Mouse (Mus musculus): Measurements from ENCODE around the gene Nacc2. TPM values are rescaled to one million over a fixed set of nuclear protein-coding genes. Genes with fewer than 3 reads are reported as not detected.

The Nacc2 gene
- polyA plus RNA-seq, 1 experiment from 2014 or later, result 4.0 TPM

DNA sequence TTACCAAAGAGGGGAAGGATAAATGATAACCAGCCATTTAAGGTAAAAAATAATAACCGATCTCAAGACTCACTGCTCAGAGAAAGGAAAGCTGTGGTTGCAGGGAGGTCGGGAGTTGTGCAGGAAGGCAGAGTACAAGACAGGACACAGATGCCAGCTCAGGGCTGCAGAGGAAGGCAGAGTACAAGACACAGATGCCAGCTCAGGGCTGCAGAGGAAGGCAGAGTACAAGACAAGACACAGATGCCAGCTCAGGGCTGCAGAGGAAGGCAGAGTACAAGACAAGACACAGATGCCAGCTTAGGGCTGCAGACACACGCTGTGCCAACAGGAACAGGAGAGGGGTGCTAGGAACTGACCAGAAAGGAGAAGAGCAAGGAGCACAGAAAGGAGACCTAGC, 42.2 kb downstream of the Nacc2 start:
- Histone ChIP-seq H3K27ac (ENCODE audit: low read depth, low read length) (no peak overlapping the region), H3K4me3 (ENCODE audit: low read depth, low read length) (no peak overlapping the region), H3K9ac (ENCODE audit: low read depth, low read length) (no peak overlapping the region), H3K9me3 (ENCODE audit: control insufficient read depth, low read length) (no peaks in the 10 kb centered on the region), H3K27me3 (replicated peaks; ENCODE audit: control insufficient read depth, insufficient read depth, low read length) (no peaks in the 10 kb centered on the region), H3K36me3 (ENCODE audit: control insufficient read depth, insufficient read depth, low read length) (no peaks in the 10 kb centered on the region), H3K4me2 (no peak overlapping the region), H3K4me1 (replicated peaks; ENCODE audit: control insufficient read depth, insufficient read depth, low read length) (no peaks in the 10 kb centered on the region)
- ATAC-seq (replicated peaks; ENCODE audit: low FRiP score) (no peak), DNase-seq (ENCODE audit: low spot score) (no peak)
- 70% methylated on average over 3 of the region's 3 CpGs for WGBS

DNA sequence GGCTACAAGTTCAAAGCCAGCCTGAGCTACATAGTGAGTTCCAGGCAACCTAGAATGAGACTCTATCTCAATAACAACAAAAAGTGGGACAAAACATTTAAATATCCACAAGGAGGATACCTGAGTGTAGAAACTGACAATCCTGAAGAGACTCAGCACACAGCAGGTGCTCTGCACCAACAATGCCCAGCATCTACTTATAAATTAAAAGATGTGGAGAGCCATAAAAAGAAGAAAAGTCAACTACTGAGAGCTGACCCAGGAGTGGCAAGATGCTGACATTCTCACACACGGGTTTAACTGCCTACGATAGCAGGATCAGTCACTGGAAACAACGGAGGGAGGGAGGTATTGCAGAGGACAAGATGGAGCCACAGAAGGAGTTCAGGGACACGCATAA, 43.6 kb downstream of the Nacc2 start:
- 75% methylated on average over 4 of the region's 4 CpGs for WGBS
- DNase-seq (ENCODE audit: low spot score), result no peak

GRCm38 (mm10) chr2:26077068-26077467, 46.0 kb downstream of the Nacc2 start:
- no peak for DNase-seq (ENCODE audit: low spot score)
- H3K27me3 ChIP-seq (replicated peaks; ENCODE audit: control insufficient read depth, insufficient read depth, low read length), result no peaks in the 10 kb centered on the region
- no peak overlapping the region for H3K4me3 ChIP-seq (ENCODE audit: low read depth, low read length)
- H3K4me1 ChIP-seq (replicated peaks; ENCODE audit: control insufficient read depth, insufficient read depth, low read length), result no peaks in the 10 kb centered on the region
- H3K9ac ChIP-seq (ENCODE audit: low read depth, low read length), result no peak overlapping the region
- no peak overlapping the region for H3K27ac ChIP-seq (ENCODE audit: low read depth, low read length)
- H3K4me2 ChIP-seq, result no peak overlapping the region
- H3K36me3 ChIP-seq (ENCODE audit: control insufficient read depth, insufficient read depth, low read length), result no peaks in the 10 kb centered on the region
- no peak for ATAC-seq (replicated peaks; ENCODE audit: low FRiP score)
- H3K9me3 ChIP-seq (ENCODE audit: control insufficient read depth, low read length), result no peaks in the 10 kb centered on the region
- WGBS, result 86% methylated on average over 4 of the region's 4 CpGs

More for the DNA sequence above, 43.6 kb downstream of the Nacc2 start:
- Histone ChIP-seq H3K4me2 (no peak overlapping the region), H3K4me3 (ENCODE audit: low read depth, low read length) (no peak overlapping the region), H3K27ac (ENCODE audit: low read depth, low read length) (no peak overlapping the region), H3K4me1 (replicated peaks; ENCODE audit: control insufficient read depth, insufficient read depth, low read length) (no peaks in the 10 kb centered on the region), H3K9ac (ENCODE audit: low read depth, low read length) (no peak overlapping the region), H3K27me3 (replicated peaks; ENCODE audit: control insufficient read depth, insufficient read depth, low read length) (no peaks in the 10 kb centered on the region), H3K36me3 (ENCODE audit: control insufficient read depth, insufficient read depth, low read length) (no peaks in the 10 kb centered on the region), H3K9me3 (ENCODE audit: control insufficient read depth, low read length) (no peaks in the 10 kb centered on the region)
- no peak for ATAC-seq (replicated peaks; ENCODE audit: low FRiP score)

DNA sequence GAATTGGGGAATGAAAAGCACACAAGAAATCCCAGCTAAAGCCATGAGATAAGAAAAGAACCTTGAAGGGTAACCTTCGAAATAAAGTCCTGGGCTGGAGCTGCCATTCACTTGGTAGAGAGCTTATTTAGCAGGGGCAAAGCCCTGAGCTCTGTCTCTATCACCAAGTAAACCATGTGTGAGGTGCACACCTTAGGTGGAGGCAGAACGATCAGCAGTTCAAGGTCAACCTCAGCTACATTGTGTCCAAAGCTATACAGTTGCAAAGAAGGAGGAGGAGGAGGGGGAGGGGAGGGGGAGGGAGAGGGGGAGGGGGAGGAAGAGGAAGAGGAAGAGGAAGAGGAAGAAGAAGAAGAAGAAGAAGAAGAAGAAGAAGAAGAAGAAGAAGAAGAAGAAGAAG, 46.9 kb downstream of the Nacc2 start:
- ATAC-seq (replicated peaks; ENCODE audit: low FRiP score), result no peak
- 67% methylated on average over 2 of the region's 2 CpGs for WGBS
- no peak overlapping the region for H3K4me3 ChIP-seq (ENCODE audit: low read depth, low read length)

DNA sequence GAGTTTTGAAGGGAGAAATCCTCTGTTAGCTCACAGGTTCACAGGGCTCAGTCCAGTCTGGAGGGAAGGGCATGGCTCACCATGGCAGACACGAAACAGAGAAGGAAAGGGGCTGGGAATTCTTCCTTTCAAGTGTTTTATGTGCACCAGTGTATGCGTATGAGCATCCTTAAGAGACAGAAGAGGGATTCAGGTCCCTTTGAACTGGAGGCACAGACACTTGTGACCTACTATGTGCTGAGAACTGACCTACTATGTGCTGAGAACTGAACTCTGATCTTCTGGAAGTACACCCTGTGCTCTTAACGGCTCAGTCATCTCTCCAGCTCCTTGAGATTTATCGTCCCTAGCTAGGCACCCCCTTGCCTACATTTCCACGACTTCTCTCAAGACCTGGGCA, 48.5 kb downstream of the Nacc2 start:
- Histone ChIP-seq H3K4me1 (replicated peaks; ENCODE audit: control insufficient read depth, insufficient read depth, low read length) (no peaks in the 10 kb centered on the region), H3K9ac (ENCODE audit: low read depth, low read length) (no peak overlapping the region), H3K9me3 (ENCODE audit: control insufficient read depth, low read length) (no peaks in the 10 kb centered on the region), H3K4me3 (ENCODE audit: low read depth, low read length) (no peak overlapping the region), H3K27me3 (replicated peaks; ENCODE audit: control insufficient read depth, insufficient read depth, low read length) (no peaks in the 10 kb centered on the region), H3K4me2 (no peak overlapping the region), H3K27ac (ENCODE audit: low read depth, low read length) (no peak overlapping the region), H3K36me3 (ENCODE audit: control insufficient read depth, insufficient read depth, low read length) (no peaks in the 10 kb centered on the region)
- WGBS, result 82% methylated on average over 5 of the region's 5 CpGs
- no peak for DNase-seq (ENCODE audit: low spot score)
- no peak for ATAC-seq (replicated peaks; ENCODE audit: low FRiP score)

More for the DNA sequence above, 46.9 kb downstream of the Nacc2 start:
- H3K4me2 ChIP-seq, result no peak overlapping the region
- no peaks in the 10 kb centered on the region for H3K27me3 ChIP-seq (replicated peaks; ENCODE audit: control insufficient read depth, insufficient read depth, low read length)
- H3K27ac ChIP-seq (ENCODE audit: low read depth, low read length), result no peak overlapping the region
- H3K9ac ChIP-seq (ENCODE audit: low read depth, low read length), result no peak overlapping the region
- H3K9me3 ChIP-seq (ENCODE audit: control insufficient read depth, low read length), result no peaks in the 10 kb centered on the region
- H3K4me1 ChIP-seq (replicated peaks; ENCODE audit: control insufficient read depth, insufficient read depth, low read length), result no peaks in the 10 kb centered on the region
- no peaks in the 10 kb centered on the region for H3K36me3 ChIP-seq (ENCODE audit: control insufficient read depth, insufficient read depth, low read length)
- no peak for DNase-seq (ENCODE audit: low spot score)

GRCm38 (mm10) chr2:26068592-26068991, 54.4 kb downstream of the Nacc2 start:
- DNase-seq (ENCODE audit: low spot score) (no peak), ATAC-seq (replicated peaks; ENCODE audit: low FRiP score) (no peak)
- H3K27ac ChIP-seq (ENCODE audit: low read depth, low read length), result no peak overlapping the region
- H3K4me3 ChIP-seq (ENCODE audit: low read depth, low read length), result no peak overlapping the region
- no peaks in the 10 kb centered on the region for H3K4me1 ChIP-seq (replicated peaks; ENCODE audit: control insufficient read depth, insufficient read depth, low read length)
- H3K36me3 ChIP-seq (ENCODE audit: control insufficient read depth, insufficient read depth, low read length), result no peaks in the 10 kb centered on the region
- no peaks in the 10 kb centered on the region for H3K27me3 ChIP-seq (replicated peaks; ENCODE audit: control insufficient read depth, insufficient read depth, low read length)
- no peaks in the 10 kb centered on the region for H3K9me3 ChIP-seq (ENCODE audit: control insufficient read depth, low read length)
- H3K9ac ChIP-seq (ENCODE audit: low read depth, low read length), result no peak overlapping the region
- WGBS, result 85% methylated on average over 1 of the region's 1 CpGs
- H3K4me2 ChIP-seq, result no peak overlapping the region

DNA sequence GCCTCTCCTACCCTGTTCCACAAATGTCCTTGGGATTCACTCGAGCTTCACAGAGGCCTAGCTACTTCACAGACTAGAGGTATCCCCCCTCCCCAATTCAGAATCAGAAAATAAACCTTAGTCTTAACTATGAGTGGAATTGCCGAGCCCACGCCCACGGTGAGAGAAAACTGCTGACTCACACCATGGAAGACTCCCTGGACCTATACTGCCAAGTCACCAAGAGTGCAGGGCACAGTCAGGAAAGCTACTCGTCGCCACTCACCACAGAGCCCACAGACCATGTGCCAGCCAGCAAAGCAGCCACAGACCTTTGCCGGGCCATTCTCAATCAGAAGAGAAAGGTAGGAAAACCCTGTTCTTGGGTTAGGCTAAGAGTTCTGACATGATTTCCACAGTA, 54.8 kb downstream of the Nacc2 start:
- WGBS, result 57% methylated on average over 7 of the region's 7 CpGs
- H3K4me3 ChIP-seq (ENCODE audit: low read depth, low read length), result no peak overlapping the region
- H3K36me3 ChIP-seq (ENCODE audit: control insufficient read depth, insufficient read depth, low read length), result no peaks in the 10 kb centered on the region
- DNase-seq (ENCODE audit: low spot score), result no peak
- H3K9ac ChIP-seq (ENCODE audit: low read depth, low read length), result no peak overlapping the region
- no peaks in the 10 kb centered on the region for H3K9me3 ChIP-seq (ENCODE audit: control insufficient read depth, low read length)
- no peak overlapping the region for H3K27ac ChIP-seq (ENCODE audit: low read depth, low read length)
- 0 out of 2 replicates have a peak, but pooled peaks have one; percentile 49 for ATAC-seq (replicated peaks; ENCODE audit: low FRiP score)
- no peak overlapping the region for H3K4me2 ChIP-seq
- H3K27me3 ChIP-seq (replicated peaks; ENCODE audit: control insufficient read depth, insufficient read depth, low read length), result no peaks in the 10 kb centered on the region
- peaks cover 3% of the 10 kb centered on the region; the same call in 1 of the 2 replicates for H3K4me1 ChIP-seq (replicated peaks; ENCODE audit: control insufficient read depth, insufficient read depth, low read length)

DNA sequence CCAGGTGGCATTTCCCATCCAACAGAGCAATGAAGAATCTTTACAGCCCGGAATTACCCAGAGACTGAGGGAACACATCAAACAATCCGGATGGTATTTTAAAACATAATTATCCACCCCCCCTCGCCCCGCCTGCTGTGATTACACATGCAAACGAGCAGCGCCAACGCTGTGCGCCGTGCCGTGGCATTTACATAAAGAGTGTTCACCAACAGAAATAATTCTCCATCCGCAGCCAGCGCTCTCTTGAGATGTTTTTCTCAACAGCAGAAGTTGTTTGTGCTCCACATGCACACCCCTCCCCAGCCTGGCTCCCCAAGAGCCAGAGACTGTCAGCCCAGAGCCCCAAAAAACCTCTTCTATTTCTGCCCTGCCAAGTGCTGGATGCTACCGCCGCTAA, 56.5 kb downstream of the Nacc2 start:
- Histone ChIP-seq H3K4me2 (no peak overlapping the region), H3K27ac (ENCODE audit: low read depth, low read length) (no peak overlapping the region), H3K9me3 (ENCODE audit: control insufficient read depth, low read length) (no peaks in the 10 kb centered on the region), H3K27me3 (replicated peaks; ENCODE audit: control insufficient read depth, insufficient read depth, low read length) (no peaks in the 10 kb centered on the region), H3K4me3 (ENCODE audit: low read depth, low read length) (no peak overlapping the region), H3K36me3 (ENCODE audit: control insufficient read depth, insufficient read depth, low read length) (no peaks in the 10 kb centered on the region), H3K4me1 (replicated peaks; ENCODE audit: control insufficient read depth, insufficient read depth, low read length) (peaks cover 17% of the 10 kb centered on the region), H3K9ac (ENCODE audit: low read depth, low read length) (no peak overlapping the region)
- WGBS, result 81% methylated on average over 14 of the region's 14 CpGs
- no peak for DNase-seq (ENCODE audit: low spot score)
- no peak for ATAC-seq (replicated peaks; ENCODE audit: low FRiP score)

- Histone ChIP-seq H3K4me2 (no peak overlapping the region), H3K27me3 (replicated peaks; ENCODE audit: control insufficient read depth, insufficient read depth, low read length) (no peaks in the 10 kb centered on the region), H3K36me3 (ENCODE audit: control insufficient read depth, insufficient read depth, low read length) (no peaks in the 10 kb centered on the region), H3K4me3 (ENCODE audit: low read depth, low read length) (no peak overlapping the region), H3K4me1 (replicated peaks; ENCODE audit: control insufficient read depth, insufficient read depth, low read length) (peaks cover 25% of the 10 kb centered on the region), H3K27ac (ENCODE audit: low read depth, low read length) (no peak overlapping the region), H3K9ac (ENCODE audit: low read depth, low read length) (no peak overlapping the region), H3K9me3 (ENCODE audit: control insufficient read depth, low read length) (no peaks in the 10 kb centered on the region)
- ATAC-seq (replicated peaks; ENCODE audit: low FRiP score) (no peak), DNase-seq (ENCODE audit: low spot score) (no peak)
- 53% methylated on average over 13 of the region's 13 CpGs for WGBS
These were observed 60.1 kb downstream of the Nacc2 start for GRCm38 (mm10) chr2:26062742-26063427.

All from liver, embryonic 11.5 days (tissue).